Mouse (Mus musculus): ENCODE results near the gene Ppp1r14a. TPM values are rescaled to one million over a fixed set of nuclear protein-coding genes. Genes with fewer than 3 reads are reported as not detected.

Ppp1r14a gene
- polyA plus RNA-seq, 1 experiment from 2014 or later = 37.0 TPM

GRCm38 (mm10) chr7:29294111-29294761, 5.1 kb downstream of the Ppp1r14a start:
- Histone ChIP-seq H3K4me1 (replicated peaks; ENCODE audit: control insufficient read depth, insufficient read depth, low read length) (0 out of 2 replicates have a peak, but pooled peaks cover 3% of the 10 kb centered on the region), H3K9me3 (ENCODE audit: control insufficient read depth) (no peaks in the 10 kb centered on the region), H3K9ac (ENCODE audit: low read depth, low read length) (no peak overlapping the region), H3K4me2 (replicated peaks; ENCODE audit: low read depth) (no peak overlapping the region), H3K36me3 (ENCODE audit: control insufficient read depth, insufficient read depth) (no peaks in the 10 kb centered on the region), H3K27me3 (replicated peaks; ENCODE audit: control insufficient read depth, insufficient read depth, low read length) (no peaks in the 10 kb centered on the region), H3K4me3 (ENCODE audit: low read depth, low read length) (no peak overlapping the region), H3K27ac (ENCODE audit: low read depth, low read length) (no peak overlapping the region)
- no peak for ATAC-seq
- WGBS = 82% methylated on average over 13 of the region's 13 CpGs
- no peak for TF ChIP-seq CTCF (IDR thresholded peaks at IDR 0.05; ENCODE audit: low read depth)

GRCm38 (mm10) chr7:29295861-29296647, 6.9 kb downstream of the Ppp1r14a start:
- ATAC-seq = no peak
- Histone ChIP-seq H3K4me2 (replicated peaks; ENCODE audit: low read depth) (no peak overlapping the region), H3K36me3 (ENCODE audit: control insufficient read depth, insufficient read depth) (no peaks in the 10 kb centered on the region), H3K9ac (ENCODE audit: low read depth, low read length) (no peak overlapping the region), H3K27ac (ENCODE audit: low read depth, low read length) (no peak overlapping the region), H3K4me3 (ENCODE audit: low read depth, low read length) (no peak overlapping the region), H3K4me1 (replicated peaks; ENCODE audit: control insufficient read depth, insufficient read depth, low read length) (0 out of 2 replicates have a peak, but pooled peaks cover 3% of the 10 kb centered on the region), H3K27me3 (replicated peaks; ENCODE audit: control insufficient read depth, insufficient read depth, low read length) (no peaks in the 10 kb centered on the region), H3K9me3 (ENCODE audit: control insufficient read depth) (no peaks in the 10 kb centered on the region)
- 77% methylated on average over 24 of the region's 24 CpGs for WGBS
- TF ChIP-seq CTCF (IDR thresholded peaks at IDR 0.05; ENCODE audit: low read depth) = no peak

GRCm38 (mm10) chr7:29296998-29297397, 7.9 kb downstream of the Ppp1r14a start:
- ATAC-seq = no peak
- Histone ChIP-seq H3K4me1 (replicated peaks; ENCODE audit: control insufficient read depth, insufficient read depth, low read length) (0 out of 2 replicates have a peak, but pooled peaks cover 3% of the 10 kb centered on the region), H3K27me3 (replicated peaks; ENCODE audit: control insufficient read depth, insufficient read depth, low read length) (no peaks in the 10 kb centered on the region), H3K4me3 (ENCODE audit: low read depth, low read length) (no peak overlapping the region), H3K9ac (ENCODE audit: low read depth, low read length) (no peak overlapping the region), H3K4me2 (replicated peaks; ENCODE audit: low read depth) (0 out of 2 replicates have a peak overlapping the region, but pooled peaks have one; percentile 40), H3K27ac (ENCODE audit: low read depth, low read length) (no peak overlapping the region), H3K36me3 (ENCODE audit: control insufficient read depth, insufficient read depth) (no peaks in the 10 kb centered on the region), H3K9me3 (ENCODE audit: control insufficient read depth) (no peaks in the 10 kb centered on the region)
- TF ChIP-seq CTCF (IDR thresholded peaks at IDR 0.05; ENCODE audit: low read depth) = peak; percentile 89
- 6% methylated on average over 10 of the region's 10 CpGs for WGBS

- ATAC-seq = no peak
- 2% methylated on average over 7 of the region's 7 CpGs for WGBS
These were observed 12.0 kb downstream of the Ppp1r14a start for GRCm38 (mm10) chr7:29301127-29301566.

GRCm38 (mm10) chr7:29302641-29303040, 13.5 kb downstream of the Ppp1r14a start:
- Histone ChIP-seq H3K9ac (ENCODE audit: low read depth, low read length) (no peak overlapping the region), H3K4me1 (replicated peaks; ENCODE audit: control insufficient read depth, insufficient read depth, low read length) (no peaks in the 10 kb centered on the region; the same call in 1 of the 2 replicates), H3K27ac (ENCODE audit: low read depth, low read length) (no peak overlapping the region), H3K4me2 (replicated peaks; ENCODE audit: low read depth) (no peak overlapping the region), H3K4me3 (ENCODE audit: low read depth, low read length) (no peak overlapping the region), H3K27me3 (replicated peaks; ENCODE audit: control insufficient read depth, insufficient read depth, low read length) (peaks cover 36% of the 10 kb centered on the region), H3K9me3 (ENCODE audit: control insufficient read depth) (no peaks in the 10 kb centered on the region), H3K36me3 (ENCODE audit: control insufficient read depth, insufficient read depth) (no peaks in the 10 kb centered on the region)
- WGBS = 66% methylated on average over 7 of the region's 7 CpGs
- no peak for ATAC-seq
- TF ChIP-seq CTCF (IDR thresholded peaks at IDR 0.05; ENCODE audit: low read depth) = no peak

More at GRCm38 (mm10) chr7:29301127-29301566, 12.0 kb downstream of the Ppp1r14a start:
- H3K9ac ChIP-seq (ENCODE audit: low read depth, low read length) = no peak overlapping the region
- TF ChIP-seq CTCF (IDR thresholded peaks at IDR 0.05; ENCODE audit: low read depth) = peak; percentile 81
- H3K4me2 ChIP-seq (replicated peaks; ENCODE audit: low read depth) = no peak overlapping the region
- no peaks in the 10 kb centered on the region for H3K9me3 ChIP-seq (ENCODE audit: control insufficient read depth)
- no peak overlapping the region for H3K27ac ChIP-seq (ENCODE audit: low read depth, low read length)
- H3K36me3 ChIP-seq (ENCODE audit: control insufficient read depth, insufficient read depth) = no peaks in the 10 kb centered on the region
- H3K4me3 ChIP-seq (ENCODE audit: low read depth, low read length) = no peak overlapping the region
- peaks cover 33% of the 10 kb centered on the region for H3K27me3 ChIP-seq (replicated peaks; ENCODE audit: control insufficient read depth, insufficient read depth, low read length)
- H3K4me1 ChIP-seq (replicated peaks; ENCODE audit: control insufficient read depth, insufficient read depth, low read length) = no peaks in the 10 kb centered on the region

- Histone ChIP-seq H3K9me3 (ENCODE audit: control insufficient read depth) (no peaks in the 10 kb centered on the region), H3K9ac (ENCODE audit: low read depth, low read length) (no peak within 1 kb of the TSS), H3K36me3 (ENCODE audit: control insufficient read depth, insufficient read depth) (no peaks in the 10 kb centered on the region), H3K4me2 (replicated peaks; ENCODE audit: low read depth) (peak within 1 kb of the TSS; percentile 79), H3K4me1 (replicated peaks; ENCODE audit: control insufficient read depth, insufficient read depth, low read length) (no peaks in the 10 kb centered on the region; the same call in 1 of the 2 replicates), H3K27ac (ENCODE audit: low read depth, low read length) (no peak within 1 kb of the TSS), H3K4me3 (ENCODE audit: low read depth, low read length) (peak within 1 kb of the TSS; percentile 40), H3K27me3 (replicated peaks; ENCODE audit: control insufficient read depth, insufficient read depth, low read length) (peaks cover 44% of the 10 kb centered on the region)
- peak; percentile 49 for TF ChIP-seq CTCF (IDR thresholded peaks at IDR 0.05; ENCODE audit: low read depth)
- WGBS = under 1% methylated on average over 61 of the region's 67 CpGs
- ATAC-seq = peak; percentile 80
These were observed 14.8 kb downstream of the Ppp1r14a start, which contains the start of gene Dpf1 for GRCm38 (mm10) chr7:29303738-29304462. Gene Dpf1 (plus strand): TSS chr7:29303951.

All from intestine, postnatal 0 days (tissue).